Mouse (Mus musculus) T-helper 2 cell (primary cell): ENCODE data around the gene Rps12-ps3.

Source experiments
- in situ Hi-C: fragments of 300-600 bp; cut with MboI, MseI; formaldehyde crosslinking; loops from one replicate; pipeline ENCODE4 v1.15.1; 2025; ENCODE audit warnings: high pct_unique_total_duplicates

The Rps12-ps3 gene

DNA sequence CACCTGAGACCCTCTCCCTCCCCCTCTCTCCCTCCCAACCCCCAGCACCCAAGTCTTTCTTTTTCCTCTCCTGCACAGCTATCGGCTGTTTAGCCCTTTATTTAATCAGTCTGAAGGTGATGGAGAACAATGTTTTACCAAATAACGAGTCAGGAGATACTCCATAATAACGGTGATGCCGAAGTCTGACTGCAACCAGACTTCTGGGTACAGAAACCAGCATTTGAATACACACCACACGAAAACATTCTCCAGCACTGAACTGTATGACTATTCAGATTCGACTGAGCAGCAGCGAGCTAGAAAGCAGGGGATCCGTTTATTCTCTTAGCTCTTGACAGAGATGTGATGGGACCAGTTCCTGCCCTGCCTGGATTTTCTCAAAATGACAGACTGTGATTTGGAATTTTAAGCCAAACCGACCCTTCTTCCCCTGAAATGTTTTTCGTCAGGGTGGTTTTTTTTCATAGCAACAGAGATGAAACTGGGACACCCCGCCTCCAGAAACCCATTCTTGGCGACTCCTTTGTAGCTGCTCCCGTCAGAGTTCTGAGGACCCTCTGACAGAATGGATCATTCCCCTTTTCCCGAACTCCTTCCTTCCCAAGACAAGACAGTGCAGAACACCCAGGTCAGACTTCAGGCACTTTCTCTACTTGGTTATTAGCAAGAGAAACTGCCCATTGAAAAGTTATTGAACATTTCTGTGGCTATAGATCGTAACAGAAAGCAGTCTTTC is 29.2 kb downstream of the Rps12-ps3 start:
- in situ Hi-C loops = no loop called here

- in situ Hi-C loops = no loop called here
These were observed 30.7 kb downstream of the Rps12-ps3 start for GRCm38 (mm10) chr19:59352760-59353159.

DNA sequence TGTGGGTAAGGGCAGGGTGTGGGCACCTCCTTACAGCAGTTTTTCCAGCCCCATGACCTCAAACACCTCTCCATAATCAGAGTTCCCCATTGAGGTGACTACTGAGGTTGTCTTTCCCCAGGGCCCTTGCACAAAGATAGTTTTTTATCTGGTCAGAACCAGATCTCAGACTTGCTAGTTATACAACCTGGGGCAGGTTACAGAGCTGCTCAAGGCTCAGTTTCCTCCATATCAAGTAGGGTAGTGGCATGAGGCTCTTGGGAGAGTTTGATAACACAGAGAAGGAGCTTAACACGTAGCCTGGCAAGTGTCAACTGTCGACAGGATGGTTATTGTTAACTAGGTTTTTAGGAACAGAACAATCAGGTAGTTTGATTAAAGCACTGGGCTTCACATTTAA is 32.8 kb downstream of the Rps12-ps3 start:
- in situ Hi-C loops = no loop called here

DNA sequence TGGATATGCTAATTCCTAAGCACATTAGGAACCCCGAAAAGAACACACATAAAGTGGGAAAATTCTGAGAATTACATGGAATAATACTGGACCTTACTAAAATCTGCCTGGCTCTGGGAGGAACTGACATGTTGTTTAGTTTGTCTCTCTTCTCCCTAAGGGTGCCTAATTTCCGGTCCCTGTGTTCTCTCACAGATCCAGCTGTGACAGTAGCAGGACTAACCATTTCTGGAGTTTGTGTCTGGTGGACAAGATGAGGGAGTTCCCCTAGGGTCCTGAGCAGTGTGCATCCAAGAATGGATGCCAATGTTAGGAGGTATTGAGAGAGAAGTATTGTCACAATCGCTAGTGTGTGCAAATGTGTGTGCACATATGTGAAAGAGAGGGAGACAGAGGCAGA is 34.3 kb downstream of the Rps12-ps3 start:
- in situ Hi-C loops = no loop called here

GRCm38 (mm10) chr19:59356843-59357595 is 34.9 kb downstream of the Rps12-ps3 start:
- in situ Hi-C loops = no loop called here

DNA sequence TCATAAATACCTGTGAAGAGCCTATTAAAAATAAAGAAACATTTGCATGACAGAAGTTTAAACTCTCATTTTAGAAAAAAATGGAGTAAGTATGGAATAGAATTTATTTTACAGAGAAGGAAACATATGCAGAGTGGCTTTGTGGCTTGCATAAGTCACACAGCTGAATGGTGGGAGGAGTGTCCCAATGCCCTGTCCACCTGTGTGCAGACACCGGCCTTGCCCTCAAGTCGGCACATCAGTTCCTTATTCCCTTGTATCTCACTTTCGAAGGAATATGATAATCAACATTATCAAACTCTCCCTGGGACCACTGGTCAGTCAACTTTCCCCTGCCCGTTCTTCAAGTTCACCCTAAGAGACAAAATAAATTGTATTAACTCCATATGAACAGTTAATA is 35.8 kb downstream of the Rps12-ps3 start:
- in situ Hi-C loops = no loop called here

DNA sequence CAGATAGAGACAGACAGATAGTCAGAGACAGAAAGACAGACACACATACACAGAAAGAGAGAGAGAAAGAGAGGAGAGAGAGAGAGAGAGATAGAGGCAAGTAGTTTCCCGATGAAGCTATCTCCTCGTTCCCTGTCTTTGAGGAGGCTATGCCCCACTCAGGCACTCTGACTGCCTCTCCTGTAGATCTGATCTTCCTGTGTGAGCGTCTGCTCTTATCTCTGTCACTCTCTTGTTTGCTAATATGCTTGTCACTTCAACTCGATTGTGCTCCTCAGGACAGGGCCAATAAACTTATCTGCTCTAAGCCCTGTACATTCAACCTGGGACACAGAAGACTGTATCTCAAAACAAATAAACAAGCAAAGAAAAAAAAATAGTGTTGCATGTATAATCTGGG is 37.1 kb downstream of the Rps12-ps3 start:
- in situ Hi-C loops = no loop called here

DNA sequence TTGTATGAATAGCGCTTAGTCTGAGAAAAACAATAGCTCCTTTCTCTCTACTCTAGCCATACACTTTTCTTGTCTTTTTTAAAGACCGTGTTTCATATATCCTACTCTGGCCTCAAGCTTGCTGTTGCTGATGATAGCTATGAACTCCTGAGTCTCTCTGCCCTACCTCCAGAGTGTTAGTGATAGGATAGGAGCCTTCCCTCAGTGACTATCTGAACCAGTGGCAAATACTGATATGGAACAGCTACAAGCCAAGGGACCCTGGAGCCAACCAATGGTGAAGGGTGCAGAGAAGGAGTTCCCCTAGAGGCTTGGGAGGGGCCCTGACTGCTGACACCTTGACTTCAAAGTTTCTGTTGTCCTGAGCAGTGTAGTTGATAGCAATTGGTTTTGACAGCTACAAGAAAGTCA is 38.4 kb downstream of the Rps12-ps3 start:
- in situ Hi-C loops = no loop called here

- in situ Hi-C loops = no loop called here
These were observed 40.6 kb downstream of the Rps12-ps3 start for GRCm38 (mm10) chr19:59362646-59363045.

GRCm38 (mm10) chr19:59363666-59364065 is 41.6 kb downstream of the Rps12-ps3 start:
- in situ Hi-C loops = no loop called here

DNA sequence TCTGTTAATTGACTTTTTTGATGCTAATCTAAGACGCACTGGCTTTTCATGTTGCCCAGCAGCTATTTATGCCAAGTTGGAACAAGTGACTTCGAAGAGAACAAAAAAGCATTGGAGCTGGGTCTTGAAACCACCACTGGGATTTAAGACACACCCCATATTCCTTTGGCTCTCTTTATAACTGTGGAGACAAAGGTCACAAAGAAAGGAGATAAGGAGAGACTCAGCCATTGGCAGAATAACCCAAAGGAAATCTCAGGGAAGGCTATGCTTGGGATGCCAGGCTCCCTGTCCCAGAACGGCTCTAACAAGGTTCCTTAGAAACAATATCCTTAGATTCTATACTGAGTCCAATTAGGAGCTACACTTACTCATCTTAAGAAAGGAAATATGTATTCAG is 44.6 kb downstream of the Rps12-ps3 start:
- in situ Hi-C loops = no loop called here

GRCm38 (mm10) chr19:59367892-59368291 is 45.8 kb downstream of the Rps12-ps3 start:
- in situ Hi-C loops = no loop called here

DNA sequence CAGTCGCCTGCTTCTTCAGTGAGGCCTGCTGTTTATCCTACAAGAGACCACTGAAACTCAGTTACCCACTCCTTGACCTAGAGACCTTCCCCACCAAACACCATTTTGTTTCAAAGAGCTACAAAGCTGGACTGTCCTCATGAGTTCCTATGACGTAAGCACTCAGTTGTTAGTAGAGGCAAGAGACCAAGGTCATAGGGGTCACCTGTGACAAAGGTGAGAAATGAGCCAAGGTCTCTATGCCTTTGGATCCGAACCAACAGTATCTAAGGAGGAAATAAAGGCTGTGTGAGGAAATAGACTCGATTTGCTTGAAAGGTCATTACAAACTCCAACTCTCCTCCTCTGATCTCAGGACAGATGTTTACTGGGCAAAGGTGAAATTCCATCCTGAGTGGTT is 48.9 kb downstream of the Rps12-ps3 start:
- in situ Hi-C loops = no loop called here
